Mouse (Mus musculus): Measurements from ENCODE around the gene Btbd9. TPM values are rescaled to one million over a fixed set of nuclear protein-coding genes. Genes with fewer than 3 reads are reported as not detected.

Btbd9 gene
- polyA plus RNA-seq, 1 experiment from 2014 or later = 41.1 TPM

GRCm38 (mm10) chr17:30453272-30453671 is 123.0 kb downstream of the Btbd9 start:
- ATAC-seq (ENCODE audit: insufficient number of reproducible peaks, low FRiP score, low TSS enrichment, low read depth) = no peak
- H3K36me3 ChIP-seq (ENCODE audit: control insufficient read depth, insufficient read depth, low read length) = no peaks in the 10 kb centered on the region
- no peak overlapping the region for H3K27ac ChIP-seq (replicated peaks; ENCODE audit: low read depth, low read length)
- no peak overlapping the region for H3K4me3 ChIP-seq (ENCODE audit: low read depth, low read length)
- no peaks in the 10 kb centered on the region for H3K27me3 ChIP-seq (ENCODE audit: control insufficient read depth, insufficient read depth, low read length)
- no peak overlapping the region for H3K9ac ChIP-seq (ENCODE audit: low read length)
- 56% methylated on average over 4 of the region's 4 CpGs for WGBS
- no peak overlapping the region for H3K4me2 ChIP-seq (ENCODE audit: low read depth, severe bottlenecking)
- no peak for DNase-seq (ENCODE audit: low spot score)
- no peaks in the 10 kb centered on the region for H3K4me1 ChIP-seq (ENCODE audit: control insufficient read depth, insufficient read depth, low read length)
- H3K9me3 ChIP-seq (ENCODE audit: control insufficient read depth, low read length) = no peaks in the 10 kb centered on the region

GRCm38 (mm10) chr17:30452363-30452762 is 123.9 kb downstream of the Btbd9 start:
- Histone ChIP-seq H3K4me1 (ENCODE audit: control insufficient read depth, insufficient read depth, low read length) (no peaks in the 10 kb centered on the region), H3K4me3 (ENCODE audit: low read depth, low read length) (no peak overlapping the region), H3K9me3 (ENCODE audit: control insufficient read depth, low read length) (no peaks in the 10 kb centered on the region), H3K9ac (ENCODE audit: low read length) (no peak overlapping the region), H3K27ac (replicated peaks; ENCODE audit: low read depth, low read length) (no peak overlapping the region), H3K27me3 (ENCODE audit: control insufficient read depth, insufficient read depth, low read length) (no peaks in the 10 kb centered on the region), H3K4me2 (ENCODE audit: low read depth, severe bottlenecking) (no peak overlapping the region), H3K36me3 (ENCODE audit: control insufficient read depth, insufficient read depth, low read length) (no peaks in the 10 kb centered on the region)
- ATAC-seq (ENCODE audit: insufficient number of reproducible peaks, low FRiP score, low TSS enrichment, low read depth) = no peak
- 95% methylated on average over 9 of the region's 9 CpGs for WGBS
- no peak for DNase-seq (ENCODE audit: low spot score)

GRCm38 (mm10) chr17:30448562-30448961 is 127.7 kb downstream of the Btbd9 start:
- no peaks in the 10 kb centered on the region for H3K27me3 ChIP-seq (ENCODE audit: control insufficient read depth, insufficient read depth, low read length)
- 89% methylated on average over 5 of the region's 5 CpGs for WGBS
- no peak overlapping the region for H3K4me2 ChIP-seq (ENCODE audit: low read depth, severe bottlenecking)
- H3K9me3 ChIP-seq (ENCODE audit: control insufficient read depth, low read length) = no peaks in the 10 kb centered on the region
- no peak overlapping the region for H3K4me3 ChIP-seq (ENCODE audit: low read depth, low read length)
- no peak for ATAC-seq (ENCODE audit: insufficient number of reproducible peaks, low FRiP score, low TSS enrichment, low read depth)
- no peak overlapping the region for H3K9ac ChIP-seq (ENCODE audit: low read length)
- H3K4me1 ChIP-seq (ENCODE audit: control insufficient read depth, insufficient read depth, low read length) = no peaks in the 10 kb centered on the region
- DNase-seq (ENCODE audit: low spot score) = no peak
- H3K27ac ChIP-seq (replicated peaks; ENCODE audit: low read depth, low read length) = no peak overlapping the region
- no peaks in the 10 kb centered on the region for H3K36me3 ChIP-seq (ENCODE audit: control insufficient read depth, insufficient read depth, low read length)

- DNase-seq (ENCODE audit: low spot score) (no peak), ATAC-seq (ENCODE audit: insufficient number of reproducible peaks, low FRiP score, low TSS enrichment, low read depth) (no peak)
- Histone ChIP-seq H3K9ac (ENCODE audit: low read length) (no peak overlapping the region), H3K27ac (replicated peaks; ENCODE audit: low read depth, low read length) (no peak overlapping the region), H3K4me3 (ENCODE audit: low read depth, low read length) (no peak overlapping the region), H3K36me3 (ENCODE audit: control insufficient read depth, insufficient read depth, low read length) (no peaks in the 10 kb centered on the region), H3K4me1 (ENCODE audit: control insufficient read depth, insufficient read depth, low read length) (no peaks in the 10 kb centered on the region), H3K9me3 (ENCODE audit: control insufficient read depth, low read length) (no peaks in the 10 kb centered on the region), H3K27me3 (ENCODE audit: control insufficient read depth, insufficient read depth, low read length) (no peaks in the 10 kb centered on the region), H3K4me2 (ENCODE audit: low read depth, severe bottlenecking) (no peak overlapping the region)
- 91% methylated on average over 3 of the region's 3 CpGs for WGBS
Measured at GRCm38 (mm10) chr17:30445805-30446441, 130.4 kb downstream of the Btbd9 start.

- 68% methylated on average over 3 of the region's 3 CpGs for WGBS
- Histone ChIP-seq H3K9me3 (ENCODE audit: control insufficient read depth, low read length) (no peaks in the 10 kb centered on the region), H3K36me3 (ENCODE audit: control insufficient read depth, insufficient read depth, low read length) (no peaks in the 10 kb centered on the region), H3K4me3 (ENCODE audit: low read depth, low read length) (no peak overlapping the region), H3K27me3 (ENCODE audit: control insufficient read depth, insufficient read depth, low read length) (no peaks in the 10 kb centered on the region), H3K9ac (ENCODE audit: low read length) (no peak overlapping the region), H3K4me2 (ENCODE audit: low read depth, severe bottlenecking) (no peak overlapping the region), H3K27ac (replicated peaks; ENCODE audit: low read depth, low read length) (no peak overlapping the region), H3K4me1 (ENCODE audit: control insufficient read depth, insufficient read depth, low read length) (peaks cover 9% of the 10 kb centered on the region)
- ATAC-seq (ENCODE audit: insufficient number of reproducible peaks, low FRiP score, low TSS enrichment, low read depth) = no peak
- no peak for DNase-seq (ENCODE audit: low spot score)
Measured at GRCm38 (mm10) chr17:30439702-30440101, 136.6 kb downstream of the Btbd9 start.

GRCm38 (mm10) chr17:30438786-30439185 is 137.5 kb downstream of the Btbd9 start:
- DNase-seq (ENCODE audit: low spot score) (no peak), ATAC-seq (ENCODE audit: insufficient number of reproducible peaks, low FRiP score, low TSS enrichment, low read depth) (no peak)
- Histone ChIP-seq H3K4me3 (ENCODE audit: low read depth, low read length) (no peak overlapping the region), H3K4me2 (ENCODE audit: low read depth, severe bottlenecking) (no peak overlapping the region), H3K36me3 (ENCODE audit: control insufficient read depth, insufficient read depth, low read length) (no peaks in the 10 kb centered on the region), H3K9me3 (ENCODE audit: control insufficient read depth, low read length) (no peaks in the 10 kb centered on the region), H3K9ac (ENCODE audit: low read length) (no peak overlapping the region), H3K4me1 (ENCODE audit: control insufficient read depth, insufficient read depth, low read length) (peaks cover 9% of the 10 kb centered on the region), H3K27me3 (ENCODE audit: control insufficient read depth, insufficient read depth, low read length) (no peaks in the 10 kb centered on the region), H3K27ac (replicated peaks; ENCODE audit: low read depth, low read length) (no peak overlapping the region)
- WGBS = 93% methylated on average over 4 of the region's 4 CpGs

- DNase-seq (ENCODE audit: low spot score) = no peak
- Histone ChIP-seq H3K4me1 (ENCODE audit: control insufficient read depth, insufficient read depth, low read length) (peaks cover 9% of the 10 kb centered on the region), H3K9me3 (ENCODE audit: control insufficient read depth, low read length) (no peaks in the 10 kb centered on the region), H3K36me3 (ENCODE audit: control insufficient read depth, insufficient read depth, low read length) (no peaks in the 10 kb centered on the region), H3K9ac (ENCODE audit: low read length) (no peak overlapping the region), H3K27me3 (ENCODE audit: control insufficient read depth, insufficient read depth, low read length) (no peaks in the 10 kb centered on the region), H3K27ac (replicated peaks; ENCODE audit: low read depth, low read length) (no peak overlapping the region), H3K4me3 (ENCODE audit: low read depth, low read length) (no peak overlapping the region), H3K4me2 (ENCODE audit: low read depth, severe bottlenecking) (no peak overlapping the region)
- no peak for ATAC-seq (ENCODE audit: insufficient number of reproducible peaks, low FRiP score, low TSS enrichment, low read depth)
- WGBS = 79% methylated on average over 5 of the region's 5 CpGs
Measured at GRCm38 (mm10) chr17:30436021-30436461, 140.2 kb downstream of the Btbd9 start.

GRCm38 (mm10) chr17:30435478-30435877 is 140.8 kb downstream of the Btbd9 start:
- Histone ChIP-seq H3K4me3 (ENCODE audit: low read depth, low read length) (no peak overlapping the region), H3K4me2 (ENCODE audit: low read depth, severe bottlenecking) (no peak overlapping the region), H3K4me1 (ENCODE audit: control insufficient read depth, insufficient read depth, low read length) (peaks cover 9% of the 10 kb centered on the region), H3K9me3 (ENCODE audit: control insufficient read depth, low read length) (no peaks in the 10 kb centered on the region), H3K27me3 (ENCODE audit: control insufficient read depth, insufficient read depth, low read length) (no peaks in the 10 kb centered on the region), H3K9ac (ENCODE audit: low read length) (no peak overlapping the region), H3K27ac (replicated peaks; ENCODE audit: low read depth, low read length) (no peak overlapping the region), H3K36me3 (ENCODE audit: control insufficient read depth, insufficient read depth, low read length) (no peaks in the 10 kb centered on the region)
- DNase-seq (ENCODE audit: low spot score) = no peak
- WGBS = 52% methylated on average over 7 of the region's 7 CpGs
- no peak for ATAC-seq (ENCODE audit: insufficient number of reproducible peaks, low FRiP score, low TSS enrichment, low read depth)

GRCm38 (mm10) chr17:30432094-30432493 is 144.2 kb downstream of the Btbd9 start:
- DNase-seq (ENCODE audit: low spot score) (no peak), ATAC-seq (ENCODE audit: insufficient number of reproducible peaks, low FRiP score, low TSS enrichment, low read depth) (no peak)
- Histone ChIP-seq H3K4me2 (ENCODE audit: low read depth, severe bottlenecking) (no peak overlapping the region), H3K4me1 (ENCODE audit: control insufficient read depth, insufficient read depth, low read length) (peaks cover 9% of the 10 kb centered on the region), H3K4me3 (ENCODE audit: low read depth, low read length) (no peak overlapping the region), H3K9ac (ENCODE audit: low read length) (no peak overlapping the region), H3K27ac (replicated peaks; ENCODE audit: low read depth, low read length) (no peak overlapping the region), H3K36me3 (ENCODE audit: control insufficient read depth, insufficient read depth, low read length) (no peaks in the 10 kb centered on the region), H3K9me3 (ENCODE audit: control insufficient read depth, low read length) (no peaks in the 10 kb centered on the region), H3K27me3 (ENCODE audit: control insufficient read depth, insufficient read depth, low read length) (no peaks in the 10 kb centered on the region)
- WGBS = 94% methylated on average over 10 of the region's 10 CpGs
